Mouse (Mus musculus) hindbrain, embryonic 14.5 days (tissue): ENCODE measurements around the gene Rmnd5a. TPM values are rescaled to one million over a fixed set of nuclear protein-coding genes. Genes with fewer than 3 reads are reported as not detected.
"Not testable (repeated sequence)": the region's sequence is repeated elsewhere in the genome, so short reads cannot be mapped to it uniquely, and the experiment has no call there.

ENCODE experiments used
- ATAC-seq: fragments of 200-750 bp; cut with Nextera tagmentation; 2 replicates; pipeline ENCODE4 v1.8.0; 2017; ENCODE audit warnings: moderate number of reproducible peaks, mild to moderate bottlenecking, moderate TSS enrichment, moderate library complexity; ENCODE audit not compliant: low FRiP score
- DNase-seq: peaks from one replicate; pipeline ENCODE4 v3.0.0-alpha.2; 2015; ENCODE audit warnings: low spot score
- H3K27ac ChIP-seq: fragments of 300-500 bp; sonication (generic); 2 replicates; pipeline ENCODE4 v1.5.1; 2014; ENCODE audit warnings: mild to moderate bottlenecking, moderate library complexity
- H3K27me3 ChIP-seq: fragments of 300-500 bp; sonication (generic); 2 replicates; pipeline ENCODE4 v1.6.1; 2014; ENCODE audit warnings: mild to moderate bottlenecking, low read length, mixed read lengths; ENCODE audit not compliant: control insufficient read depth, insufficient read depth
- H3K36me3 ChIP-seq: fragments of 300-500 bp; sonication (generic); replicated peaks from 2 replicates; pipeline ENCODE4 v1.6.1; 2014; ENCODE audit not compliant: control insufficient read depth, insufficient read depth
- H3K4me1 ChIP-seq: fragments of 300-500 bp; sonication (generic); replicated peaks from 2 replicates; pipeline ENCODE4 v1.6.1; 2014; ENCODE audit warnings: antibody characterized with exemption, low read length, mixed read lengths; ENCODE audit not compliant: control insufficient read depth, insufficient read depth
- H3K4me2 ChIP-seq: fragments of 300-500 bp; sonication (generic); replicated peaks from 2 replicates; pipeline ENCODE4 v1.6.1; 2014; ENCODE audit warnings: mild to moderate bottlenecking, moderate library complexity
- H3K4me3 ChIP-seq: fragments of 300-500 bp; sonication (generic); replicated peaks from 2 replicates; pipeline ENCODE4 v1.5.1; 2014; ENCODE audit warnings: mild to moderate bottlenecking, low read length
- H3K9ac ChIP-seq: fragments of 300-500 bp; sonication (generic); 2 replicates; pipeline ENCODE4 v1.6.1; 2014
- H3K9me3 ChIP-seq: fragments of 300-500 bp; sonication (generic); 2 replicates; pipeline ENCODE4 v1.6.1; 2016; ENCODE audit warnings: low read length; ENCODE audit not compliant: control insufficient read depth
- WGBS: fragments of 180-500 bp; shearing (Covaris S2); extraction: QIAGEN DNeasy Blood & Tissue Kit; methylation state at CpG from one replicate; pipeline ENCODE4 v1.1.7; 2014; 5-methylcytosine and 5-hydroxymethylcytosine counted together
- polyA plus RNA-seq: library from polyadenylated mRNA; unstranded; fragments of >200 nt; fragmentation: Nextera tagmentation; extraction: Ambion mirVana; gene quantifications from 2 replicates; pipeline ENCODE4 v1.2.1, GENCODE M21; 2014

The Rmnd5a gene
- polyA plus RNA-seq, 1 experiment from 2014 or later: 5.8 TPM

- Histone ChIP-seq H3K9ac (no peak overlapping the region), H3K4me1 (no peaks in the 10 kb centered on the region), H3K36me3 (no peaks in the 10 kb centered on the region), H3K9me3 (no peaks in the 10 kb centered on the region), H3K4me3 (no peak overlapping the region), H3K27me3 (no peaks in the 10 kb centered on the region), H3K4me2 (no peak overlapping the region), H3K27ac (no peak overlapping the region)
- DNase-seq (no peak), ATAC-seq (no peak)
- WGBS: 84% methylated on average over 5 of the region's 5 CpGs
These were observed 36.3 kb upstream of the Rmnd5a start for GRCm38 (mm10) chr6:71476783-71477182.

DNA sequence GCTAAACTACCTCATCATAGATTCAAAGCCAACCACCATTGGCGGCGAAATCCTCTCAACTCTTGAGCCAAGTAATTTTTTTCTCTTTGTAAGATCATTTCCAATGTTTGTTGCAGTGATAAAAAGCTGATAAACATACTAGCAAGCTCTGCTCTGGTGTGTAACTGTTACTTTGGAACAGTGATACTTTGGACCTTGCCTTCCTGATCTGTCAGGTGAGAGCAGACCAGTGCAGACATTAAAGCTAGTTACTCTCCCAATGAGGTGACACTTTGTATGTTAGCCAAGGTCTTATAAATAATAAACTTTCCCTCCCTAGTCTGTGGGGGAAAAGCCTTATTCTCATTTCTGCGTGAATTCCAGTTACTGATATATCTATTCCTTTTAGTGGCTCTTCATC is 35.2 kb upstream of the Rmnd5a start:
- no peak overlapping the region for H3K4me2 ChIP-seq
- H3K27me3 ChIP-seq: no peaks in the 10 kb centered on the region
- no peak for DNase-seq
- H3K36me3 ChIP-seq: no peaks in the 10 kb centered on the region
- H3K4me3 ChIP-seq: no peak overlapping the region
- H3K27ac ChIP-seq: no peak overlapping the region
- H3K4me1 ChIP-seq: no peaks in the 10 kb centered on the region
- ATAC-seq: no peak
- H3K9me3 ChIP-seq: no peaks in the 10 kb centered on the region
- WGBS: 92% methylated on average over 3 of the region's 3 CpGs
- H3K9ac ChIP-seq: no peak overlapping the region

DNA sequence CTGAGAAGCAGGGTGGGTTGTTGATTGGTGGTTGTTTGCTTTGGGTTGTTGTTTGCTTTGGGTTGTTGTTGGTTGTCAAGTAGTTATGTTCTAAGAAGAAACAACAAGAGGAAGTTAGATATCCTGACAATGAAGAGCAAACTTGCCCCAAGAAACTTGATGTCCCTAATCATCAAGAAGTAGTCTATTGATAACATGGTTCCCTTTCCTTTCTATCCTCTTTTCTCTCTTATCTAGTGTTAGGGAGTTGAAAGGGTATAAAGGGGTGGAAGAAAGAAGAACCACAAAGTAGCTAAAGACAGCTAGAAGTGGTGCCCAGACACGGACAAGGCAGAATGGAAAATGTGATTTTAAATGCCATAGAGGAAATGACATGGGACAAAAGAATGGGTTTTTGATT is 32.3 kb upstream of the Rmnd5a start:
- Histone ChIP-seq H3K9me3 (no peaks in the 10 kb centered on the region), H3K4me2 (no peak overlapping the region), H3K27me3 (no peaks in the 10 kb centered on the region), H3K4me3 (no peak overlapping the region), H3K4me1 (no peaks in the 10 kb centered on the region), H3K9ac (no peak overlapping the region), H3K27ac (no peak overlapping the region), H3K36me3 (no peaks in the 10 kb centered on the region)
- DNase-seq: no peak
- ATAC-seq: no peak
- WGBS: 91% methylated on average over 1 of the region's 1 CpGs

DNA sequence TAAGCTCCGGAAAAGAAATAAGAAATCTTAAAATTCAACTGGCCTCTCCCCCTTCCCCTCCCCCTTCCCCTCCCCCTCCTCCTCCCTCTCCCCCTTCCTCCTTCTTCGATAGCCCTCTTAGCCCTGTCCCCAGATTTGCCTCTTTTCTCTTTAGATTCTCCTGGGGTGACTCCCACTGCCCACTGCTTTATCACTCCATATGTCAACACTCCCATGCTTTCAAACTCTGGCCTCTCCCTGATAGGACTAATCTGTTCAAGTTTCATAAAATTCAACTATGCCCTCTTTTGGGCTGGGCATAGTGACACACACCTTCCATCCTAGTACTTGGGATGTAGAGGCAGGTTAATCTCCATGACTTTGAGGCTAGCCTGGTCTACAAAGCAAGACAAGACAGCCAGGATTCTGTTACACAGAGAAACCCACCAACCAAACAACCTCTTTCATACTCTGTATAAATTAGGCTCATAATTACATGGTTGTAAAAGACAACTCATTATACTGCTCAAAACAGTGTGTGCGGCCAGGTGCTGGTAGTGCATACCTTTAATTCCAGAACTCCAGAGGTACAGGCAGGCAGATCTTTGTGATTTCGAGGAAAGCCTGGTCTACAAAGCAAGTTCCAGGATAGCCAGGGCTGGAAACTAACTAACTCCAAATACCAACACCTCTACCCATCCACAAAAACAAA is 31.5 kb upstream of the Rmnd5a start:
- Histone ChIP-seq H3K36me3 (no peaks in the 10 kb centered on the region), H3K27ac (no peak overlapping the region), H3K4me3 (no peak overlapping the region), H3K9ac (no peak overlapping the region), H3K4me2 (no peak overlapping the region), H3K9me3 (no peaks in the 10 kb centered on the region), H3K4me1 (no peaks in the 10 kb centered on the region), H3K27me3 (no peaks in the 10 kb centered on the region)
- DNase-seq (no peak), ATAC-seq (no peak)
- 88% methylated on average over 4 of the region's 4 CpGs for WGBS

GRCm38 (mm10) chr6:71469291-71469690 is 28.9 kb upstream of the Rmnd5a start:
- no peaks in the 10 kb centered on the region for H3K36me3 ChIP-seq
- no peak overlapping the region for H3K4me3 ChIP-seq
- H3K27me3 ChIP-seq: no peaks in the 10 kb centered on the region
- no peaks in the 10 kb centered on the region for H3K9me3 ChIP-seq
- no peak overlapping the region for H3K9ac ChIP-seq
- H3K4me1 ChIP-seq: no peaks in the 10 kb centered on the region
- 81% methylated on average over 3 of the region's 3 CpGs for WGBS
- no peak for ATAC-seq
- no peak overlapping the region for H3K27ac ChIP-seq
- no peak for DNase-seq
- H3K4me2 ChIP-seq: no peak overlapping the region

DNA sequence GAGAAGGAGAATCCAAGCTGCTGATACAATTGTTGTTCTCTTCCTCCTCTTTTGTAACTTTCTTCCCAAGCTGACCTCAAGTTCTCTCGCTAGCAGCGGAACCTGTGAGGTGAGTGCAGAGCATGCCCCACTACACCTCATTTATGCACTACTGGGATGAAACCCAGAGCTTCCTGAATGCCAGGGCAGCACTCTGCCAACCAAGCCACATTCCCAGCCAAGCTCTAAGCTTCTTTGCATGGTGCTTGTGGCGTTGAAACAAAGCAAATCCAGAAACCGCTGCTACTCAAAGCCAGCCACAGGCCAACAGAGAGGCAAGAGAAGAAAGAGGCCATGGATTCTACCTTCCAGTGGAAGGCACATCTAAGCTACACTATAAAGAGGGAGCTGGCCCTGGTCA is 27.3 kb upstream of the Rmnd5a start:
- H3K4me3 ChIP-seq: no peak overlapping the region
- DNase-seq: no peak

GRCm38 (mm10) chr6:71465146-71465545 is 24.7 kb upstream of the Rmnd5a start:
- 58% methylated on average over 3 of the region's 3 CpGs for WGBS
- no peak overlapping the region for H3K9ac ChIP-seq
- H3K36me3 ChIP-seq: no peaks in the 10 kb centered on the region
- no peaks in the 10 kb centered on the region for H3K9me3 ChIP-seq
- H3K27me3 ChIP-seq: no peaks in the 10 kb centered on the region
- H3K4me2 ChIP-seq: no peak overlapping the region
- no peak for DNase-seq
- no peak overlapping the region for H3K4me3 ChIP-seq
- no peak overlapping the region for H3K27ac ChIP-seq
- H3K4me1 ChIP-seq: no peaks in the 10 kb centered on the region
- ATAC-seq: no peak

More for the DNA sequence above, 27.3 kb upstream of the Rmnd5a start:
- WGBS: 74% methylated on average over 4 of the region's 4 CpGs
- Histone ChIP-seq H3K36me3 (no peaks in the 10 kb centered on the region), H3K4me1 (no peaks in the 10 kb centered on the region), H3K27me3 (no peaks in the 10 kb centered on the region), H3K27ac (no peak overlapping the region), H3K9ac (no peak overlapping the region), H3K9me3 (no peaks in the 10 kb centered on the region), H3K4me2 (no peak overlapping the region)
- ATAC-seq: no peak

GRCm38 (mm10) chr6:71457956-71458608 is 17.6 kb upstream of the Rmnd5a start:
- H3K36me3 ChIP-seq: no peaks in the 10 kb centered on the region
- ATAC-seq: no peak
- DNase-seq: no peak
- WGBS: 81% methylated on average over 8 of the region's 8 CpGs
- H3K27me3 ChIP-seq: no peaks in the 10 kb centered on the region
- H3K4me3 ChIP-seq: no peak overlapping the region
- H3K27ac ChIP-seq: no peak overlapping the region
- no peak overlapping the region for H3K4me2 ChIP-seq
- H3K9me3 ChIP-seq: no peaks in the 10 kb centered on the region
- no peaks in the 10 kb centered on the region for H3K4me1 ChIP-seq
- H3K9ac ChIP-seq: no peak overlapping the region

- not testable (repeated sequence) for H3K9me3 ChIP-seq, H3K4me2 ChIP-seq, H3K36me3 ChIP-seq, H3K4me1 ChIP-seq, H3K27me3 ChIP-seq, DNase-seq, H3K9ac ChIP-seq, H3K27ac ChIP-seq, H3K4me3 ChIP-seq, ATAC-seq
These were observed 13.7 kb upstream of the Rmnd5a start for GRCm38 (mm10) chr6:71453983-71454739.
